Mouse (Mus musculus) layer of hippocampus, postnatal 36 days (tissue): Measurements from ENCODE around the gene Gkn3. TPM values are rescaled to one million over a fixed set of nuclear protein-coding genes. Genes with fewer than 3 reads are reported as not detected.

Source experiments
- DNase-seq, 2 experiments: peaks; one replicate each; pipeline ENCODE4 v3.0.0; 2022
- total RNA-seq, 2 experiments: library from RNA; stranded (reverse); gene quantifications; 2 replicates each; pipeline ENCODE4 v1.2.3; 2021

Gene Gkn3
- total RNA-seq, 2 experiments from 2014 or later, result 1.1 to 3.5 TPM

DNA sequence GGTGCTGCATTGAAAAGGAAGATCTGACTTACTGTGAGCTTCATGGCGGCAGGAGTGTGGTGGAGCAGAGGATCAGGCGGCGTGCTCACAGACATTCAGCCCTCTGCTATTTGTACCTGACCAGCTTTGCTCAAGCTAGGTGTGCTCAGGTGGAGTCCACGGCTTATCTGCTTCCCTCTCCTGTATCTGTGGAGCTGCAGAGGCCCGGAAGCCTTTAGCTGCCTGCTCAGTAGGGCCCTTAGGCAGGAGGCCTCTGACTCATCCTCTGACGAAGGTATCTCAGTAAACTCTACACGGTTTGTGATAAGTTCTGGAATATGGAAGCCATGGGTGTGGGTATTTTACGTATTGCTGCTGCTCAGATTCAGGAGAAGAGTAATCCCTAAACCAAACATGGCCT is 37.9 kb downstream of the Gkn3 start, which contains the start of gene Gkn1:
Gene Gkn1 (minus strand): TSS at position 114 of the 400 bp plus-strand sequence.
- no peak for DNase-seq

DNA sequence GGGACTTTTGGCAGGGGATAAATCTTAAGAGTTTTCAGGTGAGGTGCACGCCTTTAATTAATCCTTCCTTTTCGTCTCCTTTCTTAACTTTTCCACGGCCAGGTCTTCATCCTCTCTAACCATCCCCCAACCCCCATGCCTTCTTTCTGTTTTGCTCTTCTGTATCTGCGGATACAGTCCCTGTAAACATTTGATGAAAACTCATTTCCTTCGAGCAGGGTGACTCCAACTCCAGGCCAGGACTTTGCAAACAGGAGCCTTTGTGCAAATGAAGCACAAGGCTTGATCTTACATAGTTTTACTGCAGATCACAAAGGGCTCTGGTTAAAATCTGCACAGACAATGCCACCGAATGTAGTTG is 52.8 kb downstream of the Gkn3 start:
- no peak for DNase-seq

DNA sequence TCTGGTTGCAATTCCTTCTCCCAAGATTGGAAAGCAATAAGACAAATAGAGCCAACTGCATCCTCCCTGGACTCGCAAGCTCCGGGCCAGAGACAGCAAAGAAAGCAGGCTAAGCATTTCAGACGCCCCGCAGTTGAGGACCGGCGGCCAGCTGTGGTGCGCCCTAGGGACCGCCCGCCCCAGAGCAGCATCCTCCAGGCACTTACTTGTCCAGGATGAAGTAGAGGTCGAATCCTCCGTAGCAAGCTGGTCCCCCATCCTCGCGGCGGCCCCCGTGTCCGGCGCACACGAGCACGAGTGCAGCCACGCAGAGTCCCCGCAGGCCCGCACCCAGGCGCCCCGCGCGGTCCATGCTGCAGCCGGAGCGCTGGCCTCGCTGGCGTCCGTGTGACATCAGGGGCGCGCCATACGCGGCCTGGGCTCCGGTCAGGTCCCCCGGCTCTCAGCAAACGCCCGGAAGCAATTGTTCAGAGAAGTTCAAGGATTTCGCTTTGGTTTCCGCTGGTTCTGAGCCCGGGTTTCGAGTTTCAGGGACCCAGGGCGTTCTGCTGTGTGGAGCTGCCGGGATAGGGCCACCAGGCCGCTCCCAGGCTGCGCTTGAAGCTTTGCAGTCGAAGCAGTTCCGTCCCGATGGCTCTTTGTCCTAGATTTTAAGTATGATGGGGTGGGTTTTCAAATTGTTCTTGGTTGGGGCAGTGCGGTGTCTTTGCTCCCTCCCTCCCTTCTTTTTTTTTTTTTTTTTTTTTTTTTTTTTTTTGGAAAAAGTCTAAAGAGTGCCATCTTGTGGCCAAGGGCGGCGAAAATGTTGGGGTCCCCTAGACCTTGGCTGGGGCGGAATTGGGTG is 53.4 kb downstream of the Gkn3 start, which contains the start of gene Antxr1:
Gene Antxr1 (minus strand): TSS at position 731 of the 844 bp plus-strand sequence.
- peak; percentile 50 to 64 for DNase-seq

DNA sequence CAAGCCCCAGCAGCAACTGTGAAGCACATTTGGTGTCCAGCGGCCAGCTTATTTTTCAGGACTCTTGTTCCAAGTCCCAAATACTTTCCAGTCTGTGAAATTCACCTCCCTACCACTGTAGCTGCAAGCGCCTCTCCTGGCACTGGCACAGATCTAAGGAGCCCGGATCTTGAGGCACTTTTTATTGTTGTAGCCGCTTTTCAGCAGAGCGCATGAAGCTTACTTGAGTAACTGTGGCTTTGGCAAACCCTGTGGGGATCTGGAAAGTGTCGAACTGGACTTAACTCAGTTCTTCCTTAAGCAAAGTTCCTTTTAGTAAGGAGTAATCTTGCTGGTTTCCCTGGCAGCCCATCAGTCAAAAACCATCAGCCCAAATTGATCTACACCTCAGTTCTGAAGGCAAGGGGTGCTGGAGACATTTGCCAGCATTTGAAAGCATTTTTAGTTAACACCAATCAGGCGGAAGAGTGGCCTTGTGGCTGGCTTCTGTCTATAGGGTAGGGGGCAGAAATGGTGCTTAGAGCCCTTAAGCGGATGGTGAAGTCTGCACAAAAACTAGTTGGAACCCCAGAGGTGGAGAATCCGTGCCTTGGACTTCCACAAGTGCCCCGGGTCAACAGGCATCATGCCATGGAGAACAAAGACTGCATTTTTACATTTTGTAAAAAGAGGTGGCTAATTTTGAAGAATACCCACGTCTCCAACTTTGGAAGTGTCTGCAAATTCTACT is 54.2 kb downstream of the Gkn3 start:
- DNase-seq, result no peak

Other genes starting within 250 kb of the Gkn3 start
- 10 to 100 TPM in 1 of 2 experiments, 1 to 10 TPM in 1; 9.0 to 10.2 TPM for gene Antxr1, start 53.1 kb downstream of the Gkn3 start, total RNA-seq
- not detected for gene Gkn1, start 38.0 kb downstream of the Gkn3 start, total RNA-seq
- not detected for gene Gkn2, start 15.6 kb downstream of the Gkn3 start, total RNA-seq
- gene Bmp10, start 40.1 kb upstream of the Gkn3 start, total RNA-seq, result not detected
- 1 to 10 TPM; 2.7 to 2.9 TPM for gene Arhgap25, start 144.3 kb upstream of the Gkn3 start, total RNA-seq
- under 1 TPM in 1 of 2 experiments, not detected in 1; 0.25 TPM for gene Prokr1, start 201.8 kb upstream of the Gkn3 start, total RNA-seq